26 mouse cellular contexts compared by ENCODE assay signal in genomic region chr11:86291714-86292113, GRCm38 (mm10). TPM values are rescaled to one million over a fixed set of nuclear protein-coding genes. Genes with fewer than 3 reads are reported as not detected.
A peak's percentile ranks its signal among the peaks of the same experiment; 100 is the strongest.
DNase-seq lines count a peak whose midpoint lies in the region; ATAC-seq and TF ChIP-seq lines count a peak whose summit lies in the region.
"Had no signal": no experiment of that assay in that cellular context is flagged by ENCODE, and none has a peak within 500 bp of the region (broad histone marks: within the 10 kb centered on the region; RNA-seq: fewer than 3 reads in every experiment).

No protein-coding gene starts in this region.

- H3K36me3 ChIP-seq in CH12.LX (replicated peaks in 1 of 2; ENCODE audit: control insufficient read depth in 1 of 2, insufficient read depth in 1 of 2, low read length in 1 of 2) = peaks cover 29 to 70% of the 10 kb centered on the region in 2 experiments

- TF ChIP-seq POLR2A in CH12.LX (IDR thresholded peaks at IDR 0.05; ENCODE audit: low read depth, low read length) = no peak

- in situ Hi-C loops in CH12.LX (cut with MboI; ENCODE audit: low pct_ligation_motif_present, low pct_unique_long_range_greater_than_20kb, low sequenced_read_pairs) = no loop called here

- peak; percentile 23 for DNase-seq in CD4-positive helper T cell, adult 2 months (ENCODE audit: low read depth, low spot score)
- peak; percentile 13 for DNase-seq in CH12.LX (ENCODE audit: extremely low read depth)
- DNase-seq in testis, postnatal 14 days (ENCODE audit: low spot score) = no peak
- no peak for DNase-seq in cerebellum, adult 11 months
- DNase-seq in gastrocnemius, postnatal 36 days = no peak
- DNase-seq: adrenal gland, postnatal 10 days; adrenal gland, postnatal 36 days; cerebellum, adult 2 months; cerebellum, adult 9-11 months; cerebellum, postnatal 25 days; gastrocnemius, postnatal 10 days; heart, adult 11 months; heart, postnatal 10 days; heart, postnatal 36 days; kidney, adult 2 months had no signal

- no peaks in the 10 kb centered on the region for H3K9me3 ChIP-seq in CH12.LX (replicated peaks; ENCODE audit: low read length)
- H3K9me3 ChIP-seq: embryonic facial prominence, embryonic 12.5 days; embryonic facial prominence, embryonic 15.5 days; forebrain, embryonic 12.5 days; forebrain, embryonic 15.5 days; heart, embryonic 12.5 days; heart, embryonic 15.5 days; hindbrain, embryonic 10.5 days; hindbrain, embryonic 13.5 days had no signal

- TF ChIP-seq RAD21 in CH12.LX (IDR thresholded peaks at IDR 0.05; ENCODE audit: low read depth, low read length) = no peak

- no peaks in the 10 kb centered on the region for H3K27me3 ChIP-seq in CH12.LX (replicated peaks)
- H3K27me3 ChIP-seq: embryonic facial prominence, embryonic 12.5 days; embryonic facial prominence, embryonic 15.5 days; forebrain, embryonic 12.5 days; forebrain, embryonic 15.5 days; heart, embryonic 12.5 days; heart, embryonic 15.5 days; hindbrain, embryonic 13.5 days had no signal

- ATAC-seq in inflammation-experienced regulatory T-cells, adult 6 months = peak; percentile 50
- ATAC-seq: forebrain, embryonic 15.5 days; hindbrain, embryonic 16.5 days; intestine, postnatal 0 days had no signal

- dilution Hi-C loops in CH12.LX (cut with MboI; ENCODE audit: extremely low pct_ligation_motif_present, extremely low pct_unique_long_range_greater_than_20kb, low sequenced_read_pairs) = no loop called here

- H3K79me2 ChIP-seq in CH12.LX (replicated peaks; ENCODE audit: control insufficient read depth, extremely low read depth, insufficient read depth, poor library complexity, severe bottlenecking) = peaks cover 49% of the 10 kb centered on the region

- no peak for TF ChIP-seq CTCF in CH12.LX (conservative IDR thresholded peaks at IDR 0.05 in 1 of 2, IDR thresholded peaks at IDR 0.05 in 1 of 2; ENCODE audit: low read depth in 2 of 2, low read length in 2 of 2)

- H3K27ac ChIP-seq in CH12.LX (ENCODE audit: insufficient read depth, low read depth) = no peak overlapping the region
- H3K27ac ChIP-seq: embryonic facial prominence, embryonic 12.5 days; embryonic facial prominence, embryonic 15.5 days; forebrain, embryonic 12.5 days; forebrain, embryonic 15.5 days; heart, embryonic 15.5 days; hindbrain, embryonic 10.5 days; hindbrain, embryonic 13.5 days had no signal

- H3K9ac ChIP-seq in CH12.LX (ENCODE audit: insufficient read depth, low read depth) = no peak overlapping the region
- H3K9ac ChIP-seq: embryonic facial prominence, embryonic 12.5 days; embryonic facial prominence, embryonic 15.5 days; forebrain, embryonic 12.5 days; forebrain, embryonic 15.5 days; heart, embryonic 12.5 days; heart, embryonic 15.5 days; hindbrain, embryonic 13.5 days had no signal

- TF ChIP-seq EP300 in CH12.LX (IDR thresholded peaks at IDR 0.05; ENCODE audit: low read length) = no peak

- no peak overlapping the region for H3K4me3 ChIP-seq in CH12.LX (replicated peaks in 1 of 3; ENCODE audit: low read depth in 2 of 3, low read length in 2 of 3, poor library complexity in 1 of 3)
- H3K4me3 ChIP-seq: embryonic facial prominence, embryonic 12.5 days; embryonic facial prominence, embryonic 15.5 days; forebrain, embryonic 12.5 days; forebrain, embryonic 15.5 days; heart, embryonic 12.5 days; heart, embryonic 15.5 days; hindbrain, embryonic 10.5 days; hindbrain, embryonic 13.5 days had no signal

- no peak overlapping the region for H3K4me2 ChIP-seq in CH12.LX (ENCODE audit: insufficient read depth, low read depth, poor library complexity, severe bottlenecking)
- H3K4me2 ChIP-seq: embryonic facial prominence, embryonic 12.5 days; embryonic facial prominence, embryonic 15.5 days; forebrain, embryonic 12.5 days; forebrain, embryonic 15.5 days; heart, embryonic 12.5 days; heart, embryonic 15.5 days; hindbrain, embryonic 13.5 days had no signal

- peaks cover 3 to 38% of the 10 kb centered on the region in 2 experiments; a peak in 3 of 4 replicates for H3K4me1 ChIP-seq in CH12.LX (ENCODE audit: control insufficient read depth in 1 of 2, insufficient read depth in 2 of 2)
- H3K4me1 ChIP-seq: embryonic facial prominence, embryonic 12.5 days; embryonic facial prominence, embryonic 15.5 days; forebrain, embryonic 12.5 days; forebrain, embryonic 15.5 days; heart, embryonic 15.5 days; hindbrain, embryonic 10.5 days; hindbrain, embryonic 13.5 days had no signal

- intact Hi-C loops in gastrocnemius, postnatal 36 days (cut with DNase I) = no loop called here

TF ChIP-seq in CH12.LX, 34 proteins besides CTCF, POLR2A, EP300 and RAD21:
- no peak for TF ChIP-seq MEF2A (IDR thresholded peaks at IDR 0.05; ENCODE audit: borderline replicate concordance, low read depth, low read length)
- TF ChIP-seq USF2 (conservative IDR thresholded peaks at IDR 0.05; ENCODE audit: low read depth, low read length) = no peak
- TF ChIP-seq TBP (conservative IDR thresholded peaks at IDR 0.05; ENCODE audit: low read depth, low read length) = no peak
- no peak for TF ChIP-seq JUND (conservative IDR thresholded peaks at IDR 0.05; ENCODE audit: low read depth, low read length)
- TF ChIP-seq SIN3A (IDR thresholded peaks at IDR 0.05; ENCODE audit: low read length) = no peak
- TF ChIP-seq UBTF (IDR thresholded peaks at IDR 0.05; ENCODE audit: low read depth, low read length) = no peak

RNA-seq across cellular contexts. Expression of gene Ints2, which starts 34.3 kb away (rescaled TPM):
- total RNA-seq in CH12.LX (2012; rRNA removed) (54.8 and 68.8 TPM in 2 replicates), CH12.LX (2014; rRNA removed) (86.3 and 96.7 TPM in 2 replicates)
- polyA plus RNA-seq in CH12.LX (2012; ENCODE audit: insufficient read length, low read depth) = 44.4 and 58.8 TPM in 2 replicates
- polyA plus RNA-seq in inflammation-experienced regulatory T-cells, adult 6 months (2017; shearing (Covaris generic)) = 10 to 100 TPM; 19.0 to 20.3 (median 19.3) TPM
- 1 to 10 TPM; 3.3 to 3.9 TPM for total RNA-seq in gastrocnemius, postnatal 36 days (2021)

Comparison
In these comparisons a context has a peak if more than half of its experiments do, and no peak if none do; other contexts are left out.
1. DNase-seq: peak in CD4-positive helper T cell, adult 2 months (single experiment) and CH12.LX (single experiment); none in testis, postnatal 14 days (single experiment), cerebellum, adult 11 months (single experiment) and gastrocnemius, postnatal 36 days (0 of 2).
2. RNA of gene Ints2, which starts 34.3 kb away (total RNA-seq): 54.8 to 96.7 TPM in CH12.LX; 3.3 to 3.9 TPM in gastrocnemius, postnatal 36 days; every median in the first group is over 10 times any median in the second.